Mouse (Mus musculus) heart, adult 2 months (tissue): ENCODE measurements around the gene Map2k4.

Experiments
- CTCF ChIP-seq: fragments of 200-600 bp; IDR thresholded peaks from 2 replicates; pipeline ENCODE4 v1.8.1; 2022; ENCODE audit warnings: antibody characterized with exemption, mild to moderate bottlenecking, moderate library complexity
- EP300 ChIP-seq: fragments of 200-500 bp; IDR thresholded peaks from 2 replicates; pipeline ENCODE4 v1.6.1; 2011; ENCODE audit warnings: low read depth, low read length, control low read depth; ENCODE audit not compliant: insufficient read depth

DNA sequence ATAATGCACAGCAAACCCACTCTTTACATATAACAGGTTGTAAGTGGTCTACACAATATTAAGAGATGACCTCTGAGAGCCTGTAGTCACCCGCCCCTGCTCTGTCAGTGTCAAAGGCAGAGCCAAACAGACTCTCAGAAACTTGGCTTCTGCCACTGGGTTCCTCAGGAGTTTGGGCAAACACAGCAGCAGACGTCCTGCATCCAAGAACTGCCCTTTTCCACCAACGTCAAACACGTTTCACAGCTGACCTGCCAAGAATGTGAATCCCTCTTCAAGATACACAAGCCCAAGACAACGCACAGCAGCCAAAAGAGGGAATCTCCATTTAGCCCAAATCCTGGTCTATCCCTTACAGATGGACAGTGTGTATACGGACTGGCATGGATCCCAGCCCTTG, 147.8 kb downstream of the Map2k4 start:
- peak; percentile 67; the same call in 1 of the 2 replicates for TF ChIP-seq EP300
- no peak for TF ChIP-seq CTCF
